Mouse (Mus musculus) olfactory bulb, adult 2 months (tissue): ENCODE results near the gene Wwc2.

Experiments used
- CTCF ChIP-seq: fragments of 200-500 bp; IDR thresholded peaks from 2 replicates; pipeline ENCODE4 v1.5.1; 2012; ENCODE audit warnings: low read depth, mild to moderate bottlenecking, low read length, moderate library complexity; ENCODE audit not compliant: insufficient read depth
- POLR2A ChIP-seq: fragments of 200-500 bp; IDR thresholded peaks from 2 replicates; pipeline ENCODE4 v1.6.1; 2012; ENCODE audit warnings: mild to moderate bottlenecking, low read depth, low read length, moderate library complexity; ENCODE audit not compliant: insufficient read depth

GRCm38 (mm10) chr8:47875865-47876264 is 114.9 kb downstream of the Wwc2 start:
- TF ChIP-seq CTCF (no peak), POLR2A (no peak)
